Mouse (Mus musculus) MEL (cell line): ENCODE results near the gene Vti1a.
A peak's percentile ranks its signal among the peaks of the same experiment; 100 is the strongest.

Experiments used
- CHD1 ChIP-seq: IDR thresholded peaks from 2 replicates; pipeline ENCODE4 v1.6.1; 2012; ENCODE audit warnings: low read depth, mild to moderate bottlenecking, inconsistent platforms, low read length, improper control_type of control experiment
- CHD2 ChIP-seq: IDR thresholded peaks from 2 replicates; pipeline ENCODE4 v1.6.1; 2011; ENCODE audit warnings: low read length, improper control_type of control experiment
- CTCF ChIP-seq, 3 experiments: IDR thresholded peaks in 2 of 3; conservative IDR thresholded peaks in 1 of 3; 2 replicates each; pipeline ENCODE4 v1.5.1; 2011 to 2012; ENCODE audit warnings: low read length in 3 of 3, low read depth in 2 of 3, mild to moderate bottlenecking in 2 of 3, improper control_type of control experiment in 1 of 3, inconsistent platforms in 1 of 3, mixed read lengths in 1 of 3, moderate library complexity in 1 of 3; ENCODE audit not compliant: control insufficient read depth in 1 of 3, insufficient read depth in 1 of 3, poor library complexity in 1 of 3, severe bottlenecking in 1 of 3
- EP300 ChIP-seq, 2 experiments: IDR thresholded peaks; 2 replicates each; pipeline ENCODE4 v1.6.1; 2011; ENCODE audit warnings: improper control_type of control experiment in 2 of 2, low read length in 2 of 2, low read depth in 1 of 2, mild to moderate bottlenecking in 1 of 2
- GATA1 ChIP-seq: IDR thresholded peaks from 2 replicates; pipeline ENCODE4 v1.6.1; 2011; ENCODE audit warnings: low read depth, low read length, improper control_type of control experiment
- MAZ ChIP-seq: IDR thresholded peaks from 2 replicates; pipeline ENCODE4 v1.6.1; 2012; ENCODE audit warnings: low read depth, mild to moderate bottlenecking, inconsistent platforms, low read length, improper control_type of control experiment
- NELFE ChIP-seq: IDR thresholded peaks from 2 replicates; pipeline ENCODE4 v1.6.1; 2011; ENCODE audit warnings: low read depth, low read length, improper control_type of control experiment
- POLR2A ChIP-seq, 2 experiments: IDR thresholded peaks; 2 replicates each; pipeline ENCODE4 v1.6.1; 2011 to 2012; ENCODE audit warnings: low read length in 2 of 2, mild to moderate bottlenecking in 2 of 2, control low read depth in 1 of 2, improper control_type of control experiment in 1 of 2, low read depth in 1 of 2, moderate library complexity in 1 of 2; ENCODE audit not compliant: control insufficient read depth in 1 of 2, insufficient read depth in 1 of 2, poor library complexity in 1 of 2
- TBP ChIP-seq: IDR thresholded peaks from 2 replicates; pipeline ENCODE4 v1.8.0; 2011; ENCODE audit warnings: low read depth, low read length, improper control_type of control experiment
- USF1 ChIP-seq: IDR thresholded peaks from 2 replicates; pipeline ENCODE4 v1.6.1; 2014; ENCODE audit warnings: low read depth, mild to moderate bottlenecking, inconsistent platforms, low read length, improper control_type of control experiment, moderate library complexity
- ZC3H11A ChIP-seq: IDR thresholded peaks from 2 replicates; pipeline ENCODE4 v1.6.1; 2012; ENCODE audit warnings: low read depth, mild to moderate bottlenecking, inconsistent platforms, low read length, improper control_type of control experiment

DNA sequence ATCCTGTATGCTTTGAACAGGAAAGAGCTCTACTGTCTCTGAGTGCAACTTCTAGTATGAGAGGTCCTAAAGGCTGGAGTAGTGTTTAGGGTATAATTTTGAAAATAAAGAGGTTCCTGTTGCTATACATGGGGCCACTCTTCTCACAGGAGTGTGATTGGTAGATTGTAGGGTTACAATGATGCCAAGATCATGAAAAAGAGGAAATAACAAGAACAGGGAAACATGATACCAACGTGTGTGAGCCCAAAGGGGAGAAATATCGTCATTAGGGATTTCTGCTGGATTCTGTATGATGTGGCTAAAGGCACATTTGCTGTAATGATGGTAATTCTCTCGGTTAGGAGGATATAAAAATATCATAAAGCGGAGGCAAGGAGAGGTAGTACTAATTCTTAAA is 30.1 kb upstream of the Vti1a start:
- TF ChIP-seq CHD2 = no peak
- TF ChIP-seq ZC3H11A = no peak
- 0 out of 4 replicates have a peak, but pooled peaks of 1 of the 2 experiments have one; percentile 0 for TF ChIP-seq POLR2A (IDR thresholded peaks at IDR 0.05; ENCODE audit: control insufficient read depth in 1 of 2, insufficient read depth in 1 of 2, low read depth in 1 of 2, low read length in 2 of 2, poor library complexity in 1 of 2)
- no peak for TF ChIP-seq MAZ
- TF ChIP-seq CHD1 = no peak
- TF ChIP-seq GATA1 = peak; percentile 31
- peak; percentile 78 to 83 for TF ChIP-seq EP300 (IDR thresholded peaks at IDR 0.05; ENCODE audit: low read depth in 1 of 2, low read length in 2 of 2)
- TF ChIP-seq USF1 = no peak
- peak; percentile 77; the same call in 1 of the 2 replicates for TF ChIP-seq TBP
- no peak; the same call in 1 of the 2 replicates for TF ChIP-seq NELFE
- TF ChIP-seq CTCF (IDR thresholded peaks at IDR 0.05 in 2 of 3, conservative IDR thresholded peaks at IDR 0.05 in 1 of 3; ENCODE audit: control insufficient read depth in 1 of 3, insufficient read depth in 1 of 3, low read depth in 2 of 3, low read length in 3 of 3, poor library complexity in 1 of 3, severe bottlenecking in 1 of 3) = no peak
